Mouse (Mus musculus) G1E (cell line): Measurements from ENCODE around the gene Cyp8b1. TPM values are rescaled to one million over a fixed set of nuclear protein-coding genes. Genes with fewer than 3 reads are reported as not detected.

ENCODE experiments used
- ATAC-seq: 2 replicates; pipeline ENCODE4 v1.8.0; 2016; ENCODE audit warnings: mild to moderate bottlenecking; ENCODE audit not compliant: insufficient number of reproducible peaks, poor library complexity, low FRiP score, severe bottlenecking; ENCODE audit errors: extremely low read depth
- DNase-seq: peaks from one replicate; pipeline ENCODE4 v3.0.0; 2012; ENCODE audit warnings: low spot score
- H3K27me3 ChIP-seq: 2 replicates; pipeline ENCODE4 v1.6.1; 2012; ENCODE audit warnings: mild to moderate bottlenecking, low read length, inconsistent platforms; ENCODE audit not compliant: insufficient read depth
- H3K36me3 ChIP-seq: replicated peaks from 2 replicates; pipeline ENCODE3; 2012; ENCODE audit warnings: mild to moderate bottlenecking, inconsistent platforms
- H3K4me1 ChIP-seq: 2 replicates; pipeline ENCODE4 v1.6.1; 2012; ENCODE audit warnings: low read depth, low read length, inconsistent platforms, mixed read lengths; ENCODE audit not compliant: insufficient read depth
- H3K4me3 ChIP-seq: 2 replicates; pipeline ENCODE4 v1.5.1; 2012; ENCODE audit warnings: low read depth, mild to moderate bottlenecking, inconsistent platforms, low read length, moderate library complexity, mixed read lengths
- H3K9me3 ChIP-seq: replicated peaks from 2 replicates; pipeline ENCODE4 v1.6.1; 2012; ENCODE audit warnings: inconsistent platforms
- CTCF ChIP-seq: IDR thresholded peaks from 2 replicates; pipeline ENCODE4 v1.5.1; 2012; ENCODE audit warnings: low read depth, low read length, inconsistent platforms, mixed read lengths
- GATA1 ChIP-seq: IDR thresholded peaks from 2 replicates; pipeline ENCODE4 v1.6.1; 2012; ENCODE audit warnings: borderline replicate concordance, low read length, inconsistent platforms, mixed read lengths
- GATA2 ChIP-seq: IDR thresholded peaks from 2 replicates; pipeline ENCODE4 v1.6.1; 2012; ENCODE audit warnings: low read depth, low read length, inconsistent platforms, borderline replicate concordance
- POLR2AphosphoS5 ChIP-seq: IDR thresholded peaks from 2 replicates; pipeline ENCODE4 v1.6.1; 2012; ENCODE audit warnings: low read depth, low read length, inconsistent platforms; ENCODE audit not compliant: insufficient replicate concordance
- TAL1 ChIP-seq: conservative IDR thresholded peaks from 2 replicates; pipeline ENCODE4 v1.6.1; 2012; ENCODE audit warnings: low read depth, low read length, inconsistent platforms, mixed read lengths
- polyA plus RNA-seq: library from polyadenylated mRNA; stranded (reverse); fragments of >175 nt; gene quantifications from 2 replicates; pipeline ENCODE4 v1.2.3, GENCODE M21; 2012
- total RNA-seq, 2 experiments: library from RNA; stranded (forward) in 1 of 2; stranded (reverse) in 1 of 2; fragments of 200-1000 nt in 1 of 2; fragments of >200 nt in 1 of 2; fragmentation: Nextera tagmentation in 1 of 2; gene quantifications; 2 replicates each; pipeline ENCODE4 v1.2.3; 2014 to 2017

Cyp8b1 gene
- total and polyA plus RNA-seq, 3 experiments = not detected

DNA sequence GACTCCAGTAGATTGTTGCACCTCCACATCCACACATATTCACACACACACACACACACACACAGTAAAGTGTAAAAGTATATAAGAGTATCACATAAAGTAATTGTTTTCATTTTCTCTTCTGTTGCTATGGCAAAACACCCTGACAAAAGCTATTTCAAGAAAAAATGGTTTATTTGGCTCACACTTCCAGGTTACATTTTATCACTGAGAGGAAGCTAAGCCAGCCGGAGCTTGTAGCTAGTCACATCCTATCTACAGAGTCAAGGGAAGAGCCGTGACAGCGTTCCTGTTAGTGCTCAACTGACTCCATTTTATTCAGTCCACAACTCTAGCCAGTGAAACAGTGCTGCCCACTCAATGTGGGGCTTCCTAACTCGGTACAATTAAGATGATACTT, 32.3 kb upstream of the Cyp8b1 start:
- Histone ChIP-seq H3K4me1 (no peaks in the 10 kb centered on the region), H3K9me3 (no peaks in the 10 kb centered on the region), H3K36me3 (no peaks in the 10 kb centered on the region), H3K27me3 (peaks cover 1% of the 10 kb centered on the region), H3K4me3 (no peak overlapping the region)
- TF ChIP-seq CTCF (no peak), POLR2AphosphoS5 (no peak), GATA1 (no peak), GATA2 (no peak), TAL1 (no peak)
- no peak for DNase-seq
- ATAC-seq = no peak

DNA sequence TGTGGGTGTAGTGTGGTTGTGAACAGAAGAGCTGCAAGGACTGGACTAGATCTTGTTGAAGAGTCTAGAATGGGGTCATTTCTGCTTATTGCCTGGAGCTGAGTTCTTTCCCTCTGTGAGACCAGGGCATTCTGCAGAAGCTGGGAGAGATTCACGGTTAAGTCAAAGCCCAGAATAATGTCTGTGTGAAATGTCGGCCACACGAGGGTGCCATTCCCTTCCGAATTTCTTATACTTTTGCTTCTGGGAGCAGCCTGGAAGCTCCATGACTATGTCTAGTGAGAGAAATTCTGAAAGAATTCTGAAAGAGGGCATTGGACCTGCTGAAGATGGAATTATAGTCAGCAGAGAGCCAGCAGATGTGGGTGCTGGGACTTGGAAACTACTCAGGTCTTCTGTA, 31.7 kb upstream of the Cyp8b1 start:
- no peak overlapping the region for H3K4me3 ChIP-seq
- DNase-seq (no peak), ATAC-seq (no peak)
- TF ChIP-seq TAL1 (no peak), POLR2AphosphoS5 (no peak), GATA2 (no peak), GATA1 (no peak), CTCF (no peak)
- no peaks in the 10 kb centered on the region for H3K36me3 ChIP-seq
- H3K9me3 ChIP-seq = no peaks in the 10 kb centered on the region
- H3K27me3 ChIP-seq = no peaks in the 10 kb centered on the region; the same call in 1 of the 2 replicates
- no peaks in the 10 kb centered on the region for H3K4me1 ChIP-seq

DNA sequence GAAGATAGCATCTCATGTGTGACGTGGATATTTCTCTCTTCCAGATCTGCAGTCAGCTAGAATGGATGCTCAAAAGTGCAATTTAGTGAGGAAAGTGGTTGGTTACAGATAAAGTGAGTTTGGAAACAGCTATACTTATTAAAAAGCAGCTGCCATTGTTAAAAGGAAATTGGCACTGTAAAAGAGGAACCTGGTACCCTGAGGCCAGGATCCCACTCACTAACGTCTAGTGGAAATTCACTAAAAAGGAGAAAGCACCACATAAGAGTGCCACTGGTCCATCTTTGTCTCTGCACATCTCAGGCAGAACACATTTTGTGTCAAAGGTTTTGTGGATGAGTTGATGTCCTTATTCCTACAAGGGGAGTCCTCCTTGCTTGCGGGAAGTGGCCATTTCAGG, 27.5 kb upstream of the Cyp8b1 start:
- no peaks in the 10 kb centered on the region for H3K36me3 ChIP-seq
- ATAC-seq = no peak

DNA sequence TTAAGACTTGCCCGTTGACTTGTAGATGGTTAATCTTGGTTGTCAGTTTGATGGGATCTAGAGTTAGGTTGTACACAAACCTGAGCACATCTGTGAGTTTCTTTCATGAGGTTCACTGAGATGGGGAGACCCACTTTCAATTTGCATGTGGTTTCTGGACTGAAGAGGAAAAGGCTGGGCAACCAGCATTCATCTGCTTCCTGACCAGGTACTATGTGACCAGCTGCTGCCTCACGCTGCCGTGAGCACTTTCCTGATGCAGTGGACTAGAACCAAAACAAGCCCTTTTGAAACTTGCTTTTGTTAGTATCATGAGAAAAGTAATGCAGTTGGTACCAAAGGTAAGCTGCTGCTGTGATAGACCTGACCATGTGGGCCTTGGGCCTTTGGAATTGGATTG, 26.9 kb upstream of the Cyp8b1 start:
- ATAC-seq (no peak), DNase-seq (no peak)
- Histone ChIP-seq H3K27me3 (no peaks in the 10 kb centered on the region; the same call in none of the 2 replicates), H3K4me3 (no peak overlapping the region), H3K4me1 (no peaks in the 10 kb centered on the region), H3K36me3 (no peaks in the 10 kb centered on the region), H3K9me3 (no peaks in the 10 kb centered on the region)
- TF ChIP-seq TAL1 (no peak), POLR2AphosphoS5 (no peak)

More for the DNA sequence above, 27.5 kb upstream of the Cyp8b1 start:
- no peaks in the 10 kb centered on the region for H3K9me3 ChIP-seq
- no peaks in the 10 kb centered on the region; the same call in 1 of the 2 replicates for H3K27me3 ChIP-seq
- H3K4me3 ChIP-seq = no peak overlapping the region
- TF ChIP-seq TAL1 = no peak
- no peak for TF ChIP-seq POLR2AphosphoS5
- no peak for TF ChIP-seq GATA1
- TF ChIP-seq CTCF = no peak
- no peak for TF ChIP-seq GATA2
- no peaks in the 10 kb centered on the region for H3K4me1 ChIP-seq
- DNase-seq = no peak

DNA sequence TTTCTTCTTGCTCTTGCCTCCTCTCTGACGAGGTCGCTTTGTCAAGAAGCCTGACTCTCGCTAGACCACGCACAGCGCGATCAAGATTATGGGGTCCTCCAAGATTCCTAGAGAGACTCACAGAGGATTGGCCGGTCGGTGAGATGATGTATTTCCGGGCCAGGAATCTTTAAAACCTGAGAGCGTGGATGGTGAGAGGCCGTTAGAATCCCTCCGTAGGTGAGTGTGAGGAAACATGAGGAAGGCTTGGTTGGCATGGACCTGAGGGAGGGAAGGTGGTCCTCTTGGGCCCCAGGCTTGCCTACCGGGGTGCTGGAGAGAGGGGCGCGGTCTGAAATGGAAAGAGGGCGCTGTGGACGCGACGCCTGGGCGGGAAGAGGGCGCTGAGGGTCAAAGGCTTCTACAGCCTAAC, 21.8 kb upstream of the Cyp8b1 start:
- no peak for ATAC-seq
- no peak for TF ChIP-seq POLR2AphosphoS5
- no peak for TF ChIP-seq GATA1
- no peak for TF ChIP-seq CTCF
- TF ChIP-seq TAL1 = no peak
- no peak for TF ChIP-seq GATA2
- no peaks in the 10 kb centered on the region for H3K4me1 ChIP-seq
- no peaks in the 10 kb centered on the region for H3K9me3 ChIP-seq
- H3K4me3 ChIP-seq = no peak overlapping the region
- no peaks in the 10 kb centered on the region for H3K36me3 ChIP-seq
- DNase-seq = no peak
- no peaks in the 10 kb centered on the region; the same call in 1 of the 2 replicates for H3K27me3 ChIP-seq

DNA sequence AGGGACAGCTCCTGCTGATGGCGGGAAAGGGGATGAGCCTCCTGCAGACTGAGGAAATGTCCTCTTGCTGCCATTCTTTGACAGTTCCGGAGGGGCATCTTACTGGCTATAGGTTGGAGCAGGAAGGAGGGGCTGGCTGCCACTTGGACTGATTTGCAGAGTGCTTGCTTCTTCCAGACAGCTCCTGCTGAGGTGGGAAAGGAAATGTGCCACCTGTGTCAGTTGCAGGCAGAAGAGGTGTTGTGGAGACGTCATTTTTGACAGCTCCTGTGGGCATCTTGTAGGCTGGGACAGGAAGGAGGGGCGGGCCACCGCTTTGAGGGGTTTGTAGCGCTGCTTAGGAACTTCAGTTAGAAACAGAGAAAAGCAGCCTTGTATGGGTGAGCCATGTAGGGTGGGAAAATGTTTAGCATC, 21.4 kb upstream of the Cyp8b1 start:
- no peaks in the 10 kb centered on the region for H3K36me3 ChIP-seq
- DNase-seq = no peak
- no peak for TF ChIP-seq GATA1
- TF ChIP-seq POLR2AphosphoS5 = no peak
- no peak for TF ChIP-seq CTCF
- TF ChIP-seq TAL1 = no peak
- no peak for TF ChIP-seq GATA2
- ATAC-seq = no peak
- H3K4me3 ChIP-seq = no peak overlapping the region
- H3K27me3 ChIP-seq = no peaks in the 10 kb centered on the region; the same call in 1 of the 2 replicates
- H3K9me3 ChIP-seq = no peaks in the 10 kb centered on the region
- H3K4me1 ChIP-seq = no peaks in the 10 kb centered on the region

DNA sequence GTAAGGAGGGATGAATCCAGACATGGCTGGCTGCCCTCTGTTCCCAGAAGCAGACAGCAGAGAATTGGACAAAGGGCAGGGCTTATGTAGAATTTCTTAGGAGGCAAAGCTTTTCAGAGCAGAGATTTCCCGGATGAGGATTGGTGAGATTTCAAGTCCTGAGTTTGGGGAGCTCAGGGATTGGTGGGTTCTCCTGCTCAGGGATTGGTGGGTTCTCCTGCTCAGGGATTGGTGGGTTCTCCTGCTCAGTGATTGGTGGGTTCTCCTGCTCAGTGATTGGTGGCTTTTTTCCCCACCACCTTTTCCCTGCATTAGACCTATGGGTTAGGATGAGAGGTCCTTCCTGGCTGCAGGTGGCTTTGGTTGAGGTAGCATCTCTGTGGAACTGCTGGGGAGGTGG, 20.8 kb upstream of the Cyp8b1 start:
- Histone ChIP-seq H3K9me3 (no peaks in the 10 kb centered on the region), H3K27me3 (no peaks in the 10 kb centered on the region; the same call in 1 of the 2 replicates), H3K4me1 (no peaks in the 10 kb centered on the region), H3K4me3 (no peak overlapping the region), H3K36me3 (no peaks in the 10 kb centered on the region)
- no peak for ATAC-seq
- TF ChIP-seq GATA2 (no peak), GATA1 (no peak), POLR2AphosphoS5 (no peak), CTCF (no peak), TAL1 (no peak)
- no peak for DNase-seq
